Mouse (Mus musculus) spleen, adult 2 months (tissue): Measurements from ENCODE around the gene Fastkd3. TPM values are rescaled to one million over a fixed set of nuclear protein-coding genes. Genes with fewer than 3 reads are reported as not detected.

Source experiments
- DNase-seq, 2 experiments: peaks; one replicate each; pipeline versions ENCODE4 v3.0.0 to v3.0.0-alpha.2; 2012 to 2021; ENCODE audit warnings: low spot score in 2 of 2, low read depth in 1 of 2
- H3K27ac ChIP-seq: fragments of 200-500 bp; 2 replicates; pipeline ENCODE4 v1.5.1; 2012; ENCODE audit warnings: low read length, inconsistent platforms; ENCODE audit not compliant: insufficient read depth
- H3K27me3 ChIP-seq: fragments of 200-500 bp; 2 replicates; pipeline ENCODE4 v1.6.1; 2012; ENCODE audit warnings: mild to moderate bottlenecking, moderate library complexity, low read length, inconsistent platforms; ENCODE audit not compliant: control insufficient read depth, insufficient read depth
- H3K36me3 ChIP-seq: fragments of 200-500 bp; 2 replicates; pipeline ENCODE4 v1.6.1; 2012; ENCODE audit warnings: mild to moderate bottlenecking, low read length, inconsistent platforms; ENCODE audit not compliant: control insufficient read depth, insufficient read depth
- H3K4me1 ChIP-seq: fragments of 200-500 bp; 2 replicates; pipeline ENCODE4 v1.6.1; 2011; ENCODE audit warnings: inconsistent platforms; ENCODE audit not compliant: control insufficient read depth, insufficient read depth, insufficient read length
- H3K4me3 ChIP-seq: fragments of 200-500 bp; 2 replicates; pipeline ENCODE4 v1.5.1; 2011; ENCODE audit warnings: mild to moderate bottlenecking, inconsistent platforms; ENCODE audit not compliant: insufficient read depth, insufficient read length; ENCODE audit errors: extremely low read depth
- CTCF ChIP-seq: fragments of 200-500 bp; IDR thresholded peaks from 2 replicates; pipeline ENCODE4 v1.5.1; 2011; ENCODE audit warnings: mild to moderate bottlenecking, inconsistent platforms; ENCODE audit not compliant: insufficient read depth, insufficient read length, insufficient replicate concordance; ENCODE audit errors: extremely low read depth
- POLR2A ChIP-seq: fragments of 200-500 bp; IDR thresholded peaks from 2 replicates; pipeline ENCODE4 v1.6.1; 2011; ENCODE audit warnings: low read depth, low read length, inconsistent platforms
- WGBS: fragments of 180-500 bp; shearing (Covaris S2); methylation state at CpG from one replicate; pipeline ENCODE4 v1.1.7; 2018; 5-methylcytosine and 5-hydroxymethylcytosine counted together
- polyA plus RNA-seq: library from polyadenylated mRNA; depleted of rRNA; stranded (reverse); fragments of >200 nt; gene quantifications from 2 replicates; pipeline ENCODE4 v1.2.3, GENCODE M21; 2012

Fastkd3 gene
- polyA plus RNA-seq, 1 experiment, result 5.5 TPM

DNA sequence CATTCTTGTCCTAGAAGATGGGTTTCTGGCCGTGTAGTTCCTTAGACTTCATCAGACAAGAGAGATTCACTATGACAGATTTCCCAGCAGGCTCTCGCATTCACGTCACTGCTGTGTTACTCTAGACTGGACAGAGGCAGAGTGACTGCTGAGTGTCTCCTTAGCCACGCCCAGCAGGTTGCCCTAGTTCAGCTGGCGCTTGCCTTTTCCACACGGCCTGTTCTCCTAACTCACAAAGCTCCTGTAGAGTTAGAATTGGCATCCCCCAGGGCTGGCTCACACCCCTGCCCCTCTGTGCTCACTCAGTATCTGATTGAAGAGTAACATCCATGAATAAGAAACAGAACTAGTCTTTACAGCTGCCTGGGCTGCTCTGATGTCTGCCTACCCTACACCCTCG is 3.4 kb downstream of the Fastkd3 start:
- H3K27me3 ChIP-seq, result no peaks in the 10 kb centered on the region
- 93% methylated on average over 7 of the region's 7 CpGs for WGBS
- H3K27ac ChIP-seq, result no peak overlapping the region
- H3K4me1 ChIP-seq, result peaks cover 2% of the 10 kb centered on the region; the same call in 1 of the 2 replicates
- DNase-seq, result no peak
- TF ChIP-seq CTCF, result no peak
- no peak for TF ChIP-seq POLR2A
- peaks cover 24% of the 10 kb centered on the region for H3K36me3 ChIP-seq
- H3K4me3 ChIP-seq, result no peak overlapping the region

DNA sequence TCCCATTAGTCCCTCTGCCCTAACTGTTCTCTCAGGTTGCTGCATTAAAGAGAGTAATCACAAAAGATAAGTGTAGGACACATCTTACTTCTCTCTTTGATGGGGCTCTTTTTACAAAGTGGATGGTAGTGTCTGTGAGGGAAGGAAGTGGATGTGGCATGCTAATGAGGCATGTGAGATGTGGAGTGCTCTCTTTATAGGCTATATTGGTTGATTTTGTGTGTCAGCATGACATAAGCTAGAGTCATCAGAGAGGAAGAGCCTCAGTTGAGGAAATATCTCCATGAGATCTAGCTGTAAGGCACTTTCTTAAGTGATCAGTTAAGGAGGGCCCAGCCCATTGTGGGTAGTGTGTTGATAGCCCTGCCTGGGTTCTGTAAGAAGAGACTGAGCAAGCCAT is 6.3 kb downstream of the Fastkd3 start:
- no peak overlapping the region for H3K27ac ChIP-seq
- TF ChIP-seq POLR2A (no peak), CTCF (no peak)
- H3K4me3 ChIP-seq, result no peak overlapping the region
- no peak for DNase-seq
- H3K36me3 ChIP-seq, result peaks cover 38% of the 10 kb centered on the region
- no peaks in the 10 kb centered on the region for H3K4me1 ChIP-seq
- H3K27me3 ChIP-seq, result no peaks in the 10 kb centered on the region

DNA sequence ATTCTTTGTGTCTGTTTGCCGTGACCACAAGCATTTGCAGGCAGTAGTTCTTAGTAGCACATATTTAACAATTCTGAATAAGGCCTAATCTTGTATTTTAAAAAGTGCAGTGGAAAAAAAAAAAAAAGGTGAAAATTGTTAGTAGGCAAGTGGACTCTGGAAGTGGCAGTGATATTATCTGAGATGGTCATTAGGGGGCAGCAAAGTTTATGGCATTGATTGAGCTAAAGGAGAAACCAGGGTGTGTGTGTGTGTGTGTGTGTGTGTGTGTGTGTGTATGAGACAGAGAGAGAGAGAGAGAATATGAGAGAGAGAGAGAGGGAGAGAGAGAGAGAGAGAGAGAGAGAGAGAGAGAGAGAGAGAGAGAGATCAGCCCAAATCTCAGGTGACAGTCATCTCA is 11.8 kb downstream of the Fastkd3 start:
- no peak for TF ChIP-seq CTCF
- no peak for TF ChIP-seq POLR2A
- H3K4me3 ChIP-seq, result no peak overlapping the region
- no peaks in the 10 kb centered on the region for H3K4me1 ChIP-seq
- WGBS, result 85% methylated on average over 1 of the region's 1 CpGs
- no peak for DNase-seq
- H3K27me3 ChIP-seq, result peaks cover 1% of the 10 kb centered on the region; the same call in 1 of the 2 replicates
- H3K36me3 ChIP-seq, result peaks cover 29% of the 10 kb centered on the region
- H3K27ac ChIP-seq, result no peak overlapping the region

GRCm38 (mm10) chr13:68597199-68597598 is 15.2 kb downstream of the Fastkd3 start, which contains the start of gene 1700001L19Rik:
1700001L19Rik (plus strand) TSS chr13:68597421.
- DNase-seq, result no peak
- Histone ChIP-seq H3K27me3 (peaks cover 1% of the 10 kb centered on the region; the same call in 1 of the 2 replicates), H3K27ac (no peak within 1 kb of the TSS), H3K4me3 (no peak within 1 kb of the TSS), H3K4me1 (no peaks in the 10 kb centered on the region), H3K36me3 (peaks cover 4% of the 10 kb centered on the region)
- no peak for TF ChIP-seq CTCF
- TF ChIP-seq POLR2A, result no peak
- WGBS, result 20% methylated on average over 10 of the region's 10 CpGs

DNA sequence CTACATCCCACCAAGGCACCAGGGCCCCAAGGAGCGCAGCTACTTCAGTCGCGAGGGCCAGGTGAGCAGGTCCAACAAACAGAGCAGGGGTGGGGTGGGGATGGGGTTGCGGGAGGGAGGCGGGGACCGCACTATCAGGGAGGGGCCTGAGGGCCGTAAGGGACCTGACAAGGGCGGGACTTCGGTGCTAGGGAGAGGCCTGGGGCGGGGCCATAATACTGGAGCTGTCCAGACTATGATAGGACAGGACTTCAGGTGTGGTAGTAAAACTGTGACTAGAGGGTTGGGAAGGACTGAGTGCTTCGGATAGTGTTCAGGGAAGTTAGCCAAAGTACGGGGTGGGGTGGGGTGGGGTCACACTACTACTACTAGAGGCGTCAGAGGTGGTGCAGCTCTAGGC is 15.6 kb downstream of the Fastkd3 start:
- Histone ChIP-seq H3K36me3 (no peaks in the 10 kb centered on the region; the same call in 1 of the 2 replicates), H3K27me3 (peaks cover 1% of the 10 kb centered on the region; the same call in 1 of the 2 replicates), H3K4me3 (no peak overlapping the region), H3K27ac (no peak overlapping the region), H3K4me1 (no peaks in the 10 kb centered on the region)
- TF ChIP-seq POLR2A (no peak), CTCF (no peak)
- no peak for DNase-seq
- WGBS, result 32% methylated on average over 13 of the region's 13 CpGs

GRCm38 (mm10) chr13:68598953-68599352 is 16.9 kb downstream of the Fastkd3 start:
- no peak overlapping the region for H3K4me3 ChIP-seq
- TF ChIP-seq POLR2A (no peak), CTCF (no peak)
- no peaks in the 10 kb centered on the region for H3K36me3 ChIP-seq
- DNase-seq, result no peak
- H3K27ac ChIP-seq, result no peak overlapping the region
- peaks cover 1% of the 10 kb centered on the region; the same call in 1 of the 2 replicates for H3K27me3 ChIP-seq
- no peaks in the 10 kb centered on the region for H3K4me1 ChIP-seq

- no peak overlapping the region for H3K4me3 ChIP-seq
- no peak for DNase-seq
- TF ChIP-seq POLR2A (no peak), CTCF (no peak)
- no peak overlapping the region for H3K27ac ChIP-seq
- H3K36me3 ChIP-seq, result no peaks in the 10 kb centered on the region
- peaks cover 1% of the 10 kb centered on the region; the same call in 1 of the 2 replicates for H3K27me3 ChIP-seq
- no peaks in the 10 kb centered on the region for H3K4me1 ChIP-seq
- 28% methylated on average over 6 of the region's 6 CpGs for WGBS
These were observed 19.1 kb downstream of the Fastkd3 start for GRCm38 (mm10) chr13:68601184-68601583.
